Mouse (Mus musculus) cortical plate, adult 2 months (tissue): ENCODE data around the gene Abi1.

Source experiments
- CTCF ChIP-seq: fragments of 200-500 bp; IDR thresholded peaks from 2 replicates; pipeline ENCODE4 v1.5.1; 2011; ENCODE audit warnings: mild to moderate bottlenecking, control low read depth, low read length; ENCODE audit not compliant: insufficient read depth; ENCODE audit errors: extremely low read depth
- POLR2A ChIP-seq: fragments of 200-500 bp; IDR thresholded peaks from 2 replicates; pipeline ENCODE4 v1.6.1; 2011; ENCODE audit warnings: mild to moderate bottlenecking, low read length, control low read depth; ENCODE audit not compliant: insufficient read depth; ENCODE audit errors: extremely low read depth

GRCm38 (mm10) chr2:23035467-23035866 is 4.6 kb downstream of the Abi1 start:
- no peak for TF ChIP-seq CTCF
- no peak for TF ChIP-seq POLR2A
